Mouse (Mus musculus) embryo, embryonic 10 days (tissue): ENCODE data around the gene D430041D05Rik.

Source experiments
- DNase-seq: peaks from one replicate; pipeline ENCODE4 v3.0.0-alpha.2; 2015; ENCODE audit warnings: low spot score

D430041D05Rik gene

DNA sequence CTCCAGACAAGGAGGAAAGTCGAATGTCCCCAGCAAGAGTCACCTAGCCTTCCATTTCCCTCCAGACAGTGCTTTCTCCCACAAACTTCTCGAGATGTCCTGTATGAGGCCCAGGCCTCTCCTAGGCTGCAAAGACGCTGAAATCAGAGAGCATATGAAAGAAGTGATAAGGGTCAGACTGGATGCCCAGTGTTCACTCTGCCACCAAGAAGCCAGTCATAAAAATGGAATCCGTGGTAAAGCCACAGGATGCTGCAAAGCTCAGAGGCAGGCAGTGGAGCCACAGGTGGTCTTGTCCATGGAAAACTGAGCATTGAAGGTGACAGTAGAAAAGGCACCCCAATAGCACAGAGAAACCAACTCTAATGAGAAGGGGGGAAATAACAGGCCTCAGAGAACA lies 2.9 kb downstream of the D430041D05Rik start:
- DNase-seq, result no peak

DNA sequence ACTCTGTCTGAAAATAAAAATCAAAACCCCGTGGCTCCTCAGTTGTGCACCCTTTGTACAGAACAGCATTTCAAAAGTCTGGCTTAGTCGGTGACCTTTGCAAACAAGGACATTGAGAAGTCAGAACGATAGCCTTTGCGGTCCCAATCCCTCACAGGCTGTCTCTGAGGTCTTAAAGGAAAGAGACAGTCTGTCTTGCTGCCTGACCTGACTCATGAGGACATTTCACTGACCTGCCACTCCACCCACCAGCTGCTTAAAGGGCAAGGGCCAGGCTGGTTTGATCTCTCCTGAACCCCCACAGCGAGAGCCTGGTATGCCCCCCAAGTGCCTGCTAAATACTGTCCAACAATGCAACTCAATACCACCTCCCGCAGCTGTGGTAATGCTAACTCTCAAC lies 6.8 kb downstream of the D430041D05Rik start:
- DNase-seq, result no peak

DNA sequence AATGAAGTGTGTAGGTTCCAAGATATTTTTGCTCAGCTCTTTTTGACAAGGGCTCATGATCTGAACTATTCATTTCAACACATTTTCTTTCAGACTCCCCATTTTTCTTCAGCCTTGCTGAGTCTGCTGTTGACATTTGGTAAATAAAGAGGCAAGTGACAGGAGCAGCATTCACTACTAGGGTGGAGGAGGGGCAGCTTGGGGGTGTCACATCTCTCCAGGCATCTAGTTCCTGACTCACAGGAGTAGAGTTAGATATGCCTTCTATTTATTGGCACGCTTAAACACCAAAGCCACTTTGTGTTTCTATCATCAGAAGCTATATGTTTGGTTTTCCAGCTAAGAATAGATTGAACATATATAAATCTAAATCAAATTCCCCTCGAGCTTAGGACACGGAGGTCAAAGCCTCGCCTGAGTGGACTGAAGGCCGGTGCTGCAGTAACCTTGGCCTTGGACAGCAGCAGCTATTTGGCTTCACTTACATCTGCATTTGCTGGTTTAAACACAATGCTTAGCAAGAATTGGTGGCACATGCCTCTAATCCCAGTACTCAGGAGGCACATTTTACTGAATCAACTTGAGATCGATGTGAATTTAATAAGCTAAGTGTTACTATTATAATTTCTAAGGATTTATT lies 12.0 kb downstream of the D430041D05Rik start:
- DNase-seq, result no peak

DNA sequence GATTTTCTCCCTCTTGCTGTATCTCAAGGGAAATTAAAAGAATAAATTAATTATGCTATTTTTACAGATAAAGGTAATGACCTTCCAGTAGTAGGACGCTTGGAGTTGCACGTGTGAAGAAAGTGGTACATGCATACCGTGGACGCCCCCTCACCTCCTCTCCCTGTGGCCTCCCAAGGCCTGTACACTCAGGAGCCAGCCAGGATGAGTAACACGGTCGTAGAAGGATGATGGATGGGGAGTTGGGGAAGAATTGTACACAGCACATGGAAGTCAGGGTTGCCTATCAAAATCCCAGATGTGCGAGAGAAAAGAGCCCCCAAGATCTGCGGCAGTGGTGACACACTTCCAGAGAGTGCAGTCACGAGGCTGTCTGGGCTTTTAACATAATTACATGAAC lies 14.9 kb downstream of the D430041D05Rik start:
- no peak for DNase-seq

DNA sequence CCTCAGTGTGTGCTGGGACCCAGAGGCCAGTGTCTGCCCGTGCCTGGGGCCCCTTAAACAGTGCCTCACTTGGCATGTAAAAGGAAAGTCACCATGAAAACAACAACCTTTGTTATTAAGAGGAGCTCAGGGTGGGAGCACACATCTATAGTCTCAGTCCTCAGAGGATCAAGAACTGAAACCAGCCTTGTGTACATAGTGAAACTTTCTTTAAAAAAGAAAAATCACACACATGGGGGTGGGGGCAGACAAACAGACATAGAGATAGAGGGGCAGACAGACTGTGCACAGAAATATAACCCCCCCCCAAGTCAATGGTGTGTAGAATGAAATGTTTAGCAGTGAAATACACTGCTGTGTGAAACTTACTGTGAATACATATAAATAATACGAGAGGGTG lies 16.0 kb downstream of the D430041D05Rik start:
- DNase-seq, result no peak

DNA sequence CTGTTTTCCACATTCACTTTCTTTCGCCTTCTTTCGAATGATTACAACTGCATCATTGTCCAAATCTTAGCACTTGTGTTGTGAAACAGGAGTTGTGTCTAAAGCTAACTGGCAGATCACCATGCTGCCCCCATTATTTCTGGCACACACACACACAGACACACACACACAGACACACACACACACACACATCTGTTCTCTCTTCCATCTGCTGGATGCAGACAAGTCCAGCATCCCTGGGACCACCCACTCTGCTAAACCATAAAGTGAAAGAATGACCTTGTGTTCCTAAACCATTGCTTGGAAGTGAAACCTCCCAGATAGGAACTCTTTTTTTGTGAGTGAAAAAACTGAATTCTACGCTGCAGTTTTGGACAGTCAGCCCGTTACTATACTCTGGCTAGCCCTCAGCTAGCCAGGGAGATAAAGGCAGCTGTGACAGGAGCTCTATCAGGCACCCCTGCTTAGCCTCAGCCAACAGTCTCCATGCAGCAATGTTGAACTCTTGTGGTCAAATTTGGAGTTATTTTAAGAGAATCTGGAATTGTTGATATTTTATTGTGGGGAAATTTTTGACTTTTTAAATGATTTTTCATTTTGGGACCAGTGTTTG lies 18.0 kb downstream of the D430041D05Rik start:
- DNase-seq, result no peak

DNA sequence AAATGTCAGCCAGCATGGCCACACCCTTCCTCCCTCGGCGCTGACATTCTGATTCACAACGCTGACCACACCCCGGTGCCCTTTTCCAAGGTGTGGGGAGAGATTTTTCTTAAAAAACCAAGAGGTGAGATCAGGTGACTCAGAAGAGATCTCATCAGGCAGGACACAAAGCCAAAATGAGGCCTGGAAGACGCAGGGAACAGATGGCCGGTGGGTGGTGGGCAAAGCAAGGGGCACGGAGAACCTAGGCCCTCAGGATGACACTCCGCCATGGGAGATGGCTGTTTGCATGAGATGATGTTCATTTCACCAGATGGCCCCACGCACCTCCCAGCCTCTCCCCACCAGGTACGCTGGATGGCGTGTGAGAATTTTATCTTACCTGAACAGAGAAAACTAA lies 21.6 kb downstream of the D430041D05Rik start:
- DNase-seq, result no peak

DNA sequence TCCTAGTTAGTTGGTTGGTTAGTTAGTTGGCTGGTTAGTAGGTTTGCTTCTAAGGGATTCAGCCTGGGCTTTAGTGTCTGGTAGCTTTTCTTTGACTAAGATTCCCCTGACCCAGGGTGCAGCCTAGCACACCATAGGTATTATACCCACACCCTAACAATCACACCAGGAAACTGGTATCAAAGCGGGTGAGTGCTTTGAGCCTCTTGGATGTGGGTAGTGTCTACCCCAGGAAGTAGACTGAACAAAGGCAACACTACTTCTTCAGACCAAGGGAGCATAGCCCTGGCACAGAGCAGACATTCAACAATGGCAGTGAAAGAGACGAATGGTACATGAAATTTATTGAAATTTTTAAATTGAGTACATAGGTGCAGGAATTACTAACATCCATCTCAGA lies 24.9 kb downstream of the D430041D05Rik start:
- no peak for DNase-seq

DNA sequence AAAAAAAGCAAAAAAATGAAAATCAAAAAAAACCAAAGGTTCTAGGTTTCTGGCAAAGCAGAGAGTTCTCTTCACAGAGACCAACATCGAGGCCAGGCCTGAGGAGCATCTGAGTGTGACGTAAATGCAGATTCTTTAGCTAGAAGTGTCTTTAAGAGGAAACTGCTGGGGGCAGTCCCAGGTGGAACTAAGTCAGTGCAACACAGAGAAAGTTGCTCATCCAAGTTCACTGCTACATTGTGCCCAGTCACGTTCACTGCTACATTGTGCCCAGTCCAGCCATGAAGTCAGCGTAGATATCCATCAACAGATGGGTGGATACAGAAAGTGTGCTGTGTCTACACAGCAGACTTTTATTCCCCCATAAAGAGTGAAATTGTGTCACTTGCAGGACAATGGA lies 27.2 kb downstream of the D430041D05Rik start:
- no peak for DNase-seq

DNA sequence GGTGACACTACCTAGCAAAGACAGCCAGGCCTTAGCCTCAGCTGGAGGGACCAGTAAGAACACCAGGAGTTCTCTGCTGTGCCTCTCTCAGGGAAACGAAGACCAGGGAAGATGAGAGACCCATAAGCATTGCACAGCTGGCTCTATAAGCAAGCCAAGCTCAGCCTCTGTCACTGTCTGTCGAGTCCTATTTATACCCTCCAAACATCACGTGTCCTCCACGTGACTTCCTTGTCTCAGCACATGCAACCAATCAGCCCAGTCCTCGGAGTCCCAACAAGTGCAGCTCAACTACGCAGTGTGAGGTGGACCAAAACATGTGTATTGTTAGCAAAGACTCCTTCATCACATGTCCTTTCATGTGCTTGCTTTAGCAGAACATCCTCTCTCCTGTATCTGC lies 28.0 kb downstream of the D430041D05Rik start:
- DNase-seq, result no peak

DNA sequence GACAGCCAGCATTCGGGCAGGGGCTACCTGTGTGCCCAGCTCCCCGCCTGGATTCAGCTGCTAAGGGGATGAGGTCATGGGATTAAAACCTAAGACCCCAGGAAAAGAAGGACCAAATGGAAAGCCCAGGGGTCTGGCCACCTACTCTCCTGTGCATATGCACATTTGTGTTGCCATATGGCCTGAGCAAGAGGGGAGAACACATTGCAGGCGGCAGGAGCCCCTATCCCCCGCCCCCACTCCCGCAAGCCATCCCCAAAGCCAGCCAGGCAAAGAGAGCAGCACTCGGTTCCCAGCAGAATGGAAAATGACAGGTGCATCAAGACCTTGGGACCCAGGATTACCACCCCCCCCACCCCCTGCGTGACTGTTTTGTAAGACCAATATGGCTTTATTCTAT lies 31.5 kb downstream of the D430041D05Rik start:
- DNase-seq, result no peak

DNA sequence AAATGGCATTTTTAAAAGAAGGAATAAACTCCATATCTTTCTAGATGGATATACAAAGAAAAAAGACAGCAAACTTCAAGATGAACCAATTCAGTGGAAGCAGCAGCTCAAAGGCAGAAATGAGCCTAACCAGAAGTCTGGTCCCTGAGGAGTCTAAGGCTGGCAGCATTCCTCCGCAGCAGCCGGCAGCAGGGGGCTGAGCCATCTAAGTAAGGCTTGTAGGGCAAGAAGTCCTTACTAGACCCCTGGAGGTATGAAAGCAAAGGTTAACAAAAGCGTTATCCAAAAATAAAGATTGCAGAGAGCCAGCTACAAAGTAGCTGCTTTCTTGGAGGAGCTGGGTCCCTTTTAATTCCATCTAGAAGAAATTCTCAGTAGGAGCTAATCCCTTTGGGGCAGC lies 32.0 kb downstream of the D430041D05Rik start:
- DNase-seq, result no peak

DNA sequence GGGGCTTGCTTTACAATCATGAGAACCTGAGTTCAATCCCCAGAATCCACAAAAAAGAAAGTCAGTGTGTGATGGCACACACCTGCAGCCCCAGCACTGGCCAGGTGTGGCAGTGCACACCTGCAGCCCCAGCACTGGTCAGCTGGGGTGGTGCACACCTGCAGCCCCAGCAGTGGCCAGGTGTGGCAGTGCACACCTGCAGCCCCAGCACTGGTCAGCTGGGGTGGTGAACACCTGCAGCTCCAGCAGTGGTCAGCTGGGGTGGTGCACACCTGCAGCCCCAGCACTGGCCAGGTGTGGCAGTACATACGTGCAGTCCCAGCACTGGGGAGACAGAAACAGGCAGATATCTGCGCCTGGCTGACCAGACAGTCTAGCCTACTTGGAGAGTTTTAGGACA lies 32.8 kb downstream of the D430041D05Rik start:
- no peak for DNase-seq

DNA sequence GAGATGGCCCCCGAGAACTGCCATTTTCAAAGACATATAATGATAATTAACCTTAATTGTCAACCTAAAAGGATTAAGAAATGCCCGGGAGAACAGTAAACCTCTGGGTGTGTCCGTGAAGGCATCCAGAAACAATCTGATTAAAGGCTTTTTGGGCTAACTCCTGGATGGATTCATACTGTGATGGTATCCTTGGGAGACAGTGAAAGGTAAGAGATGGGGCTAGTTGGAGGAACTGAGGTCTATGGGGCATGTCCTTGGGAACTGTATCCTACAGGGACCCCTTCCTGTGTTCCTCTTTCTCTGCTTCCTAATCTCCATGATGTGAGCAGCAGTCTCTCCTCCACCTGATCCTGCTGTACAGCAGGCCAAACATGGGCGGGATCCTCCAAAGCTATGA lies 38.7 kb downstream of the D430041D05Rik start:
- no peak for DNase-seq

DNA sequence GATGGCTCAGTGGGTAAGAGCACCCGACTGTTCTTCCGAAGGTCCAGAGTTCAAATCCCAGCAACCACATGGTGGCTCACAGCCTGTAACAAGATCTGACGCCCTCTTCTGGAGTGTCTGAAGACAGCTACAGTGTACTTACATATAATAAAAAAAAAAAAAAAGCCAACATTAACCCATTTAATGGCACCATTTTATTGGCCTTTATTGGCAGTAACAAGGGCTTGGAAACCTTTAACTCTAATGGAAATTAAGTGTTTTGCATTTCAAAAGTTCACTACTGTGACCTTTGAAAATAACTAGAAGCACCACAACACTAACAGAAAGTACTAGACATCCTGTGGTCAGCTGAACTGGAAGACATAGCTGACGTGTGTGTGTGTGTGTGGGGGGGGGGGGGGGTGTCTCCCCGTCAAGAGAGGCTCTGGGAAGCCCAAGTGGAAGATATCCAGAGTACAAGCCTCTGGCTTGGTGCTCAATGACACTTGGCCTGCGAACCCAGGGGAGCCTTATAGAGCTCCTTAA lies 39.1 kb downstream of the D430041D05Rik start:
- no peak for DNase-seq

DNA sequence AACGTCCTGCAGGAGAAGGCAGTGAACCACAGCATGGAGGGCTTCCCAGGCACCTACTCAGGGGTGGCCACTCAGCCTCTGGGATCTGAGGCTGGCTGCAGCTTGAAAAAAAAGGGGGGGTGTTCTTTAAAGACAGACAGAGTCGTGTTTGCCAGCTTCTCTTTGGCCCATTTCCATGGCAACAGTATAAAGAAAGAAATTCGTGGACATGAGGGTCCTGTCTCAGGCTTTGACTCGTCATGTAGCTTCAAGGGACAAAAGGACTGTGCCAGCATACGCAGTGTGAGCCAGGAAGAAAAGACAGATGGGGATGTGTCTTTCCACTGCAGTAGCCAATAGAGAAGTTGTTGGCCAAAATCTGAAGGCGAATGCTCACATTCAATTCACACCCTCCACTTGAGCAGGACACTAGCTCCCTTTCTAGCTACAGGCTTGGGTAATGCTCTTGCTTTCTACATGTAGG lies 42.9 kb downstream of the D430041D05Rik start:
- DNase-seq, result peak; percentile 66

DNA sequence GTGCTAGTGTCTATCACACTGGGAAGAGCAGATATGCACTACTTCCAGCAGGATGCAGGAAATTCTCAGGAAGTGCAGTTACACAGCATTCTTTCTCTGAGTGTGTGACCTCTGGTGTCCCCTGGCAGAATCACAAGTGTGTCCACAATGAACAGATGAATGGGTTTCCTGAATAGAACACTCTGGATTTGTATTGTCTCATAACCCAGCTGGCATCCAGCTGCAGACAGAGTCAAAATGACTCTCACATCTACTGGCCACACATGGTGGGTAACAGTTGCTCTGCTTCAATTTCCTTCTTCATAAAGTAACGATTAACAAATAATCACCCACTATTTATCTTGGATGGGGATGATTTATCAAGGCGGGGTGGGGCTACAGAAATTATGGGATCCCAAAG lies 43.5 kb downstream of the D430041D05Rik start:
- DNase-seq, result peak; percentile 34

DNA sequence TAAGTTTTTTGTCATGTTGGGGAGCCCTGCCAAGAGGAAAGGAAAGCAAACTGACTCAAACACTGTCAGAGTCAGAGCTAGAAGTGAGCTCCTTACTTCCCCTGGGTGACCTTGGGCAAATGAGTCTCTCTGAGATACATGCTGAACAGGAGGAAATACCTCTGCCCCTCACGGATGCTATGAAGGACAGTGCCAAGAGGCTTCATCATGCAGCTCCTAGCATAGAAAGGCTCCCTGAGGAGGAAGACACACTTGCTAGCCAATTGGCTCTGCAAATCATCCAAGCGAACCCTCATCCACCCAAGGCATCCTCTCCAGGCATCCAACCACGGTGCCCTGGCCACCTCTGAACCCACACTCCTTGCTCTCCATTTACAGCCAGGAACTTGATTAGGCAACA lies 51.5 kb downstream of the D430041D05Rik start:
- DNase-seq, result no peak

DNA sequence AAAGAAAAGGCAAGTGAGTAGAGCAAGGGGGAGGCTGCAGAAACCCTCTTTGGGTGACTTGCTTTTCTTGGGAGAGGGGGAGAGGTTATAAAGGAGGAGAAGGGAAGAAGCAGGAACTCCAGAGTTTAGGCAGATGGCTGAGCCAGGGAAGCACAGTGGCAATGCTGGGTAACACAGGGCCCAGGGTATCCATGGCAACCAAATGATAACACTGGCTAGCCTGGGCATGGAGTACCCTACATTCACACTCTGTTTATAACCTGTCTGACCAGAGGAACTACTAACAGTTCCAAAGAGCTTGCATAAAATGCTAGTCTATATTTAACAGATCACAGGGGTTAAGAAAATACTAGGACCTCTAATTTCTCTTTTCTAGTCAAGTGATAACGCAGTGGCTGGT lies 51.9 kb downstream of the D430041D05Rik start:
- peak; percentile 33 for DNase-seq

DNA sequence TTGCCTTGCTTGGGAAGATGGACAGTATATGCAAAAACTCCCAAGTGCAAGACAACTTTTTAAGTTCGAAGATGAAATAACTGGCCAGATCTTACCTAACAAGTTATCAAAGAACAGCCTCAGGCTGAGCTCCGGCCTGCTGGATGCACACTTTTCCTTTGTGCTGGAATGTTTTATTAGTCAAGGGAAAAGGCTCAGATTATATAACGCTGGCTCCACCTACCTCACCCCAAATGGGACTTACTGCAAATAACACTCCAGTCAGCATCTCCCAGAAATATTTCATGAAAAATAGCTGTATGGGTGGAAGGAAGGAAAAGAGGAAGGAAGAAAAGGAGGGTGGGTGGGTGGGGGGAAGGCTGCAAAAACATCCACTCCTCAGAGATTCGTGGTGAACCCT lies 54.3 kb downstream of the D430041D05Rik start:
- DNase-seq, result no peak

DNA sequence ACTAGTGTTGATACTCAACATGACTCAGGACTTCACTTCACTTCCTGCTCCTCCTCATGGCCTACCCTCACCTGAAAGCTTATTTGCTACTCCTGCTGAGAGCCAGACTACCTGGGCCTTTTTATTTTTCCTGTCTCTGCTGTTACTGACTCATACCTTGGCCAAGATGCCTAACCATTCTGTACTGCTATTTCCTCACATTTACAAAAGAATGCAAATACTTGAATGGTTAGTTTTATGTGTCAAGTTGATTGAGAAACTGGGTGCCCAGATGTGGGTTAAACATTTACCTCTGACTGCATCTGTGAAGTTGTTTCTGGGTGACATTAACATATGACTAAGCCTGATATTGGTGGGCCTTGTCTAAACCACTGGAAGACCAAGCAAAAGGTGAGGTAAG lies 56.7 kb downstream of the D430041D05Rik start:
- no peak for DNase-seq

DNA sequence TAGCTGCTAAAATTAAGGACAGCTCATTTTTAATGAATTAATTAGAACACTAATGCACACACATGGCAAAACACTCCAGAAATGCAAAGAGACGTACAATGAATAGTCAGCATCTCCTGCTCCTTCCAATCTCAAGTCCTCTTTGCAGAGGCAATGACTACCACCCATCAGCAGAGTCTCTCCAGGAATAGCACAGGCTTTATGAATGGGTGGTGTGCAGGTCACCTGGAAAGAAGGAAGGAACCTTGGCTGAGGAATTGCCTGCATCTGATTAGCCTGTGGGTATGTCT lies 58.7 kb downstream of the D430041D05Rik start:
- DNase-seq, result no peak

DNA sequence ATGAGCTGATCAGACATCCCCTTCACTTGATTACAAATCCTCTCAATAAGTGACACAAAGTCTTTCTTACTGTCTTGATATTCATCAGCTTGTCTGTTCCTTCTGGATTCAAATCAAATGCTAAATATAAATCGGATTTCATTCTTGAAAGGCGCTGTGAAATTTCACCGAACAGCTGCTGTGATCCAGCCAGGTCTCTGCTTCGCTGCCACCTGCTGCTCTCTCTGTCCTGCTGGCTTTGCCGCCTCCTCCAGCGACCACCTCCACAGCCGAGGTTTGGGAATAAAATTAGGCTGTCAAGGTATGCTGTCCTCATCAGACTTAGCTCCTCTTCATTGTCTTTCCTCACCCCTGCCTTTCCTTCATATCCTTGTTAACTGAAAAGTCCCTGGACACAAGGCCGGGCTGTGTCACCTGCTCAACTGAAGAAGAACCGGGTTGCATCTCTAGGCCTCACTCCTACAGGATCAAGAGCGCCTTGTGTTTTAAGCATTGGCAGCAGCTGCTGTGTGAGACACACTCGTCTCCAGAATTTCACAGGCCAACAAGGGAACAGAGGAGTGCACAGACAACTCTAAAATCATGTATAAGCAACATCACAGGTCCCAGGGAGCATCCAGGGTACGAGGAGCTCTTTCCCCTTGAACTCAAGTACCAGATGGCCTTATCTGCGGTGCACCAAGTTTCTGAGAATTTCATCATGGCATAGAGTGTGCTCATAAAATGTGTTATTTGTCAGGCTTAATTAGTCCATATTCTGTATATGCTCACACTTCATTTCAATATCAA lies 59.2 kb downstream of the D430041D05Rik start:
- no peak for DNase-seq
